Mouse (Mus musculus) ES-CJ7 (cell line): ENCODE measurements at regions not wholly inside any gene's neighbourhood (a gene's known extent, or its start where the extent isn't known, plus 50 kb on each side); places are given as distances from the start of the nearest gene placed in this dataset.
A peak's percentile ranks its signal among the peaks of the same experiment; 100 is the strongest.

Experiments
- DNase-seq: peaks from one replicate; pipeline ENCODE4 v3.0.0; 2011; ENCODE audit warnings: low read depth, low spot score

DNA sequence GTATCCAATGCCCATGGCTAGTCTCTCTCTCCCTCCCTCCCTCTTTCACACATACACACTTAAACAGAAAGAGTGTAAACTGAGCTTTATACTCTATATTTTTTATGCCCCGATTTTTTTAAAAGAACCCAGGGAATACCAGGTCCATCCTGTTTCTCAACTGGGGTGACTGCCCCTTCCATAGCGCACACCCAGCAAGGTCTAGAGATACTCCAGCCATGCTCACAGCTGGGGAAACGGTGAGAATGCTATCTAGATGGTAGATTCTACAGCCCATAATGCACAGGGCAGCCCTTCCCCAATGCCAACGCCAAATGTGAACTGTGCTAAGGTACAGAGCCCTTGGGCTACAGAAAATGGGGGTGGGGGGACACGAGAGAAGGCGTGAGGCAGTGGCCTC lies 51.2 kb upstream of the Tln2 start:
- no peak for DNase-seq

DNA sequence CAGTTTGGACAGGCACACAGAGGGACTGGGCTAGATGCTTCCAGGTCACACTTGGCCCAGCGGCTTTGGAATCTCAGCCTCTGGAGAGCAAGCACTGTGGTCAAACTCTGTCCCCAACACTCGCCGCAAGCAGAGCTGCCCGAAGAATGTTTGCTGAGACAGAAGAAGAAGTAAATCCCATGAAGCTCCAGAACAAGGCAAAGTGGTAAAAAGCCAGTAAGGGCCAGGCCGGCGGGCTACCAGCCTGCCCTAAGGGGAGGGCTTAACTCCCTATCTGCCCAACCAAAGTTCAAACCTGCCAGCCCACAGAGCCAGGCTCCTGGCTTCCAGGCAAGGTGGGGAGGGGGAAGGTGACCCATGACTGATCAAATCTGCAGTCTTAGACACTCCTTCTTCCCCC lies 52.2 kb upstream of the Tln2 start:
- no peak for DNase-seq

DNA sequence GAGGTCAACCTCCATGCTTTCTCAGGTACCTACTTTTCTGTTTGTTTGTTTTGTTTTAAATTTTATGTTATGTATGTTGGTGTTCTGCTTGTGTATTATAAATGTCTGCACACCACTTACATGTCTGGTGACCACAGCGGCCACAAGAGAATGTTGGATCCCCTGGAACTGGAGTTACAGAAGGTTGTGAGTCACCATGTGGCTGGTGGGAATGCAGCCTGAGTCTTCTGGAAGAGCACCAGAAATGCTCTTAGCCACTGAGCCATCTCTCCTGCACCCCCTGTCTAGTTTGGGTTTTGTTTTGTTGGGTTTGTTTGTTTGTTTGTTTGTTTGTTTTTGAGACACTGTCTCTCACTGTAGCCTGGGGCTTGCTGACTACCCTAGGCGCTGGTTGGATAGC lies 52.6 kb upstream of the Tln2 start:
- DNase-seq: no peak

DNA sequence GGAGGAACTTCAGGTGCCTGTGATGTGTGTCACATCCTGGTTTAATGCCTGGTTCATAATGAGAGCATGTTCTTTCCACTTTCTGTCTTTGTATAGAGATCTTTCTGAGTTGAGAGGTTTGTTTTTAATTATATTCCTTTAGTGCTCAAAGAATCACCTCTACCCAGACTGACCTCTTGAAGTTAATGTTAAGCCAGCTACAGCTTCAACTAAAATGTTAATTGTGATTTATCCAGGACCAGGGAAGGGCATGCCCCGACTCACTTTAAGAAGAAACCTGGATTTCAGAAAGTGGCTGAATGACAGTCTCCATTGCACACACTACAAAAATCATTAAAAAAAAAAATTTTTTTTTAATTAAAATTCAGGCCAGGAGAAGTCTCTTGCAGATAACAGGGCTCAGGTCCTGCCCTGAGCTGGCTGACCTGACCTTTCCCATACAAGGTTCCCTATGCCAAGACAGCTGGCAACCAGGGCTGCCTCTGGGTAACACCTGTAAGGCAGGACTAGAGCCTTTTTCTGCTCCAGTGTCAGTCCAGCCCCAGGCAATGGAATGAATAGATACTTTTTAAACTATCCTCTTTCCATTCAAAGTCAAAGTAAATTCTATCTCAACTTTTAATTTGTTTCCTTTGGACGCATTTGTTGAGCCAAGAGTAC lies 54.7 kb upstream of the Tln2 start:
- no peak for DNase-seq

DNA sequence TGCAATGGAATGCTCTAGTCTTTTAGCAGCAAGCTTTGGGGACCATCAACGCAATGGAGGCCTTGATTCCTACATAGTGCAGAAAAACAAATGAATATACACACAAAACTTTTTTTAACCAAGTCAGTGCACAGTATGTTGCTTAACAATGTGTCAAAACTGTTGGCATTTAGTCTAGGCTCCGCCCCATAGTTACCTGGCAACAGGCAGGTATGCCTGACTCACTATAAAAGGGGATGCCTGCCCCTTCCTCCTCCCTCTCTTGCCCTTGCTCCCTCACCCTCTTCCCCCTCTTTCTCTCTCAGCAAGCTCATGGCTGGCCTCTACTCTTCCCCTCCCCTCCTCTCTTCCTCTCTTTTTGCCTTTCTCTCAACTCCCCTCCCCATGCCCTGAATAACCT lies 56.7 kb upstream of the Tln2 start:
- DNase-seq: no peak

DNA sequence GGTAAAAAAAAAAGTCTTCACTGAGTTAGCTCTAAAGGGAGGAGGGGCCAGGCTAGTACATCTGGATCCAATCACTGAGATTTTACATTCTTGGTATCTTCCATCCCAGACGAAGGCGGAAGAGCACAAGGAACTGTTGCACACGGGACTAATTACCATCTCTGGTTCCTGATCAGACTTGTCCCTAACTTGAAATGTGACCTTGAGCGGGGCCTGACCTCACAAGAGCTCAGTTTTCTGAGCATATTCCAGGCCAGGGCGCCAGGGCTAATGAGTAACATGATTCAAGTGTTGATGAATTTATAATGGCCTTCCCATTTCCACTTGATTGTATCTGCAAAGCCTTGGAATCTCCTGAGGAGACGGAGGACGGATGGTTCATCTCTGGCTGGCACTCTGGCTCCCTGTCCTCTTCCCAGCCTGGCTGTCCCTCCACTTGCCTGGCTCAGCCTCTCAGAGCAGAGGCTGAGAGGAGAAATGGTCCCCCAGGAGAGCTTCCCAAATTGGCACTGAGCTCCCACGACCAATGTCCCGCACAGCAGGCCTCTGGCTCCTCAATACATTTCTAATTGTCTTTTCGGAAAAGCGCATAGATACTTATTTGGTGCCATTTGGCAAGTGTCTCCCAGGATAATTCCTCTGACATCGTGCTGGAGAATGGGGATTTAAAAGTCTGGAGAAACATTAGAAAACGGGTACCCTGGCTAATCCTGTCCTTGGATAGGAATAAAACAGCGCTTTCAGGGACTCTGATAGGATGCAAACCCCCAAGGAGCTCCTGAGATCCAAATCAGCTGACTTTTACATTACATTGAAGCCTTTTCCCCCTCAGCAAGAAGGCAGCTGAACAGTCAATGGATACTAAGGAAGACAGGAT lies 58.1 kb upstream of the Tln2 start:
- DNase-seq: peak; percentile 68

DNA sequence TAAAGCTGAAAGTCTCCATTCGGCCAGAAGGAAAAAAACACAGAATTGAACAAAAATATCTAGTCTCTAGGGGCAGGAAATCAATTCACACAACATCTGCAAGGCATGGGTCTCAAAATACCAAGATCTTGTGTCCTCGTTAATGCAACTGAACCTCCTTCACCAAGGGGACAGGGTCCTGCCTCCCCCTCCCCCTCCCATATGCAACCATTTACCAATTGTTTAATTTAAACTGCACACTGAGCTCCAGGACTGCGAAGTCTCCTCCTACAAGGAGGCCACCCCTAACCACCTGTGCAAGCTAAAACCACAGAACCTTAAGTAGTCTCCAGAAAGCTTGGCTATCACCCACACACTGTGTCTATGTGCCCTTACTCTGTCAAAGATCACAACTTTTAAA lies 61.4 kb upstream of the Tln2 start:
- DNase-seq: no peak

DNA sequence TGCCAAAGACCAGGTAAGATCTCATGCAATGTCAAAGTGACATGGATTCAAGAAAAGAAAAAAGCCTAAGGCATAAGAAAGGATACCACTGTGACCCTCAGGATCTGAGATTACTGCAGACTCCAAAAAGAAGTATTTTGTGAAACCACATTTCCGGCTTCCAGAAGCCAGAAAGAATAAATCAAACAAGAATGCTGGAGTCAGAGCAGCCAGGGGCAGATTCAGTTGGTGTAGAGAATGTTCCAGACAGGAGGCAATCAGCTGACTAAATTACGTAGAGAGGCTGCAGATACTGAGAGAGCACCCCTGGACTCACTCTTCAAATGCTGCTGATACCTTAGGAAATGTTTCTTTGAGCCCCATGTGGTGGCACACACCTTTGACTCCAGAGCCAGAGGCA lies 67.7 kb upstream of the Tln2 start:
- no peak for DNase-seq

DNA sequence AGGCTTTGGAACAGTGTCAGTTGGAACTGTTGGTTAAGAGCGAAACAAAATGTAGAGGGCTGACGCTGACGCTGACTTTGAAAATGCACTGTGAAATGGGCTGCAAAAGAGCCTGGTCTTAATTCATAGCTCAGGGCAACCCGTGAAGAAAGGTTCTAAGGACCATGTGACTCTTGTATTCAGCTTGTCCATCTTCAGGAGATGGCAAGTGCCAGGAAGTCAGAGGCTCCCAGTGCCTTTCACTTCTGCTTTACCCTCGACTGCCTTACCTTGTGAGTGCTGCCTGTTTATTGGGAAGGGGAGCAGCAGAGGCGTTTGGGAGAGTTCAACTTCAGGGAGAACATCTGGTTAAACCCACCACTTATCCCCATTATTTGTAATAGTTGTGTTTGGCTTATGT lies 70.1 kb upstream of the Tln2 start:
- no peak for DNase-seq

DNA sequence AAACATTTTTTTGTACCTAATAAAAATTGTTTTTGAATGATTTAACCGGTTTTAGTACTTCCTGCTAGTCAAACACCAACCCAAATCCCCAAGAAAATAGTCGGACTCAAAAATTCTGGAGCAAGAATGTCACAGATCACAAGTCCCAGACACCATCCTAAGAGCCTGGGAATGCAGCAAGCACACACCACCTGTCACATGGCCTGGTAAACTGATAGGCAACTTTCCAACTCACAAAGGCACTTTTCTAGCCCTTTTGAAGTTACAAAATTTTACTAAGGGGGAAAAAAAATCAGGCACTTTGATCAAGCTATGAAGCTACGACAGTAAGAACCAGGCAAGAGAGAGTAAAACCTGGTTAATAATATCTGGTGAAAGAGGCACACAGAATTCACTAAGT lies 70.7 kb upstream of the Tln2 start:
- DNase-seq: no peak

DNA sequence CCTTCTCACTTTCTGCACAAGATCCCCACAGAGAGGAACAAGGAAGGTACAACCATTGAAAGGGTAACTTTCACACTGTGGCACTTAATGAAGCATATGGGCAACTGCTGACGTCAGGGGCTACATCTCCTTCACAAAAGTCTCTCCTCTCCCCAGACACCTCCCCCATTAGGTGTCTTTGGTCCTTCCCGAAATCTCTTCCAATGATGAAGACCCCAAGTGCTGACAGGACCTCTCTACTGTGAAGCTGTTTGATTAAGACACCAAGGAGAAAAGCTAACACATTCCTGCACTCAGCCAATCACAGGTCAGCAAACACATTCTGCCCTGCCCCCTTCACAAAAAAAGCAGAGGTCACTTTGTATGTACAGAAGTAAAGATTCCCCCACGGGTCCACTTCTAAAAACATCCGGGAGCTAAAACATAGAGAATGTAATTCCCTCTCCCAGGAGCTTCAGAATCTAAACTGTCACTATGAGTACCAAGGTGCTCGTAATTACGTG lies 72.3 kb upstream of the Tln2 start:
- no peak for DNase-seq

DNA sequence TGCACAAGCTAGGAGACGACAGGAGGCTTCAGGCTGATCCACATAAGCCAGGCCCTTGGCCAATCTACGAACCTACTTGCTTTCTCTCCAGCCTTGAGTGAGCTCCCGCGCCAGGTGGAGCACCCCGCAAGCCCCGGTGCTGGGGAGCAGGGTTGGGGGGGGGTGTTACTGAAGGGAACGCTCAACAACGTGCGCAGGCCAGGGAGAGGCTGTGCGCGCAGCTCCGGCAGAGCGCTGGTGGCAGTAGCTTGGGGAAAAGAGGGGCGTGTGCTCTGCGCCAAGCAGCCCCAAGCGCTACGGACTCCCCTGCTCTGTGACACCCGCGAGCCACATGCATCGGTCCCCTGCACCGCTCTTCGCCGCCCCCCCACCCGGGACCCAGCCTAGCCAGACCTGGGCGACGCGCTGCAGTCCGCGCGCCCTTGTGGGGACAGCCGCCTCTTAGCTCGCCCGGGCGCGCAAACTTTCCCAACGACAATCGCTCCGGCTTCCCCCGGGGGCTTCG lies 73.1 kb upstream of the Tln2 start:
- peak; percentile 29 for DNase-seq

DNA sequence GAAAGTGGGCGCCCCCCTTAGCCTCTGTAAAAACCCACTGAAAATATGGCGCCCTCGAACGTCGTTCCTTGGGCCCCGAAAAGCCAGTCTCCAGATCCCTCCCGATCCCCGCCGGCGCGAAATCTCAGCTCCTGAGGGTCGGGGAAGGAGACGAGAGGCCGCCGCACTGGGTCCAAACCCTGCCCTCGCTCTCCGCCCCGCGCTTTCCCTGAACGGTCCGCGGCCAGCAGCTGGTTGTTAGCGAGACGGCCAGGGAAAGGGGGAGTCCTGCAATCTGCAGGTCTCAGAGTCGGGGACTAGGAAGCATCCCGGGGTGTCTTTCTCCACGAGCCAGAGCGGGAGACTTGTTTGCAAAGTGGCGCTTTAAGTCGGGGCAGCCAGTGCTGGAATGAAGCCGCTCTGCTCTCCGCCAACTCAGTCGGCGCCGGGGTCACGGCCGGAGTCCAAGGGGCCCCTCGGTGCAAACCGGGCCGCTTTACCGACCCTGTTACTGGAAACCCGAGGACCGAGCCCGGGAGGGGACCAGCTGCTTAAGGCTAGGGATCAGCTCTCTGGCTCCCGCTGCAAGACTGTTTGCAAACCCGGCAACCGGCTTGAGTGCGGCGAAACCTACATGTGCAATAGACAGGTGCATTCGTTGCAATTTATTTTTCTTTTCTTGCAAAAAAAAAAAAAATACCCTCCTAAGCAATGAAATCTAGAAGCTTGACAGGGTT lies 73.7 kb upstream of the Tln2 start:
- no peak for DNase-seq

DNA sequence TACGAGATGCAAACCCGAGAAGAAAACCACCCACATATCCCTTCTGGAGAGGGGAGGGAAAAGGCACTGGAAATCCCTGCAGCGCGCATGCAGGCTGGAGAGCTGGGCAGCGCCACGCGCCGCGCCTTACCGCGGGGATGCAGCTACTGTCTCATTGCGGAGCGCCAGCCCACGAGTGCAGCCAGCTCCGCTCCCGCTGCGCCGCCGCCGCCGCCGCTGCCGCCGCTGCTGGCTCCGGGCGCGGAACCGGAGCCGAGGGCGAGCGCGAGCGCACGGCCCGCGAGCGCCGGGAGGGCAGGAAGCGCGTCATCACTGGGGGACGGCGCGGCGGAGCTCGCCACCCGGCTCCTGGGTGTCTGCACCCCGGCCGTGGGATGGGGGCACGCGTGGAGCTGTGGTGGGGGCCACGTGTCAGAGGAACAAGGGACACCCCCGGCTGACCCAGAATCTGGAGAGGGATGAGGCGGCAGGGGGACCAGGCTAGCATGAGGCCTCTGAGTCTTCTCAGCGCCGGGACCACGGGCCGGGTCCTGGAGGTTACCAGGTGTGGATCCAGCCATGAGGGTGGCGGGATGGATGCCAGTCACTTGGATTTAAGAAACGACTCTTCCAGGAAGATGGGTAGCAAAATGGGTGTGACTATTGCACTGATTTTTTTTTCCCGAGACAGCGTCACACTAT lies 74.4 kb upstream of the Tln2 start:
- peak; percentile 59 for DNase-seq

DNA sequence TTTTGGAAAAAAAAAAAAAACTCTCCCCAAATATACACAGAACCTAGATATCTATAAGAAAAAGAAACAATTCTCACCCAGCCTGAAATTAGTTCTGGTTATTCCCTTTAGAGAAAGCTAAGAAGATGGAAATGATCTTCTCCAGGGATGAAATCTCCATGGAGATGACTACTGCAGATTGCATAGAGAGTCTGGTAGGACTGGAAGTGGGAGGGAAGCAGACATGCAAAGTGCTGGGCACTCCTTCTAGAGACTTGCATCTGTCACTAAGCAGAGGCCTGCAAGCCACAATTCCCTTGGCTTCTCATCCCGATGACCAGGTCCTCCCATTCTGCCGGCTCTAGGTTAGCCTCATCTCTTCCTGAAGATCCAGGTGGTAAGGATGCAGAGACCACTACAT lies 87.3 kb upstream of the Tln2 start:
- no peak for DNase-seq

DNA sequence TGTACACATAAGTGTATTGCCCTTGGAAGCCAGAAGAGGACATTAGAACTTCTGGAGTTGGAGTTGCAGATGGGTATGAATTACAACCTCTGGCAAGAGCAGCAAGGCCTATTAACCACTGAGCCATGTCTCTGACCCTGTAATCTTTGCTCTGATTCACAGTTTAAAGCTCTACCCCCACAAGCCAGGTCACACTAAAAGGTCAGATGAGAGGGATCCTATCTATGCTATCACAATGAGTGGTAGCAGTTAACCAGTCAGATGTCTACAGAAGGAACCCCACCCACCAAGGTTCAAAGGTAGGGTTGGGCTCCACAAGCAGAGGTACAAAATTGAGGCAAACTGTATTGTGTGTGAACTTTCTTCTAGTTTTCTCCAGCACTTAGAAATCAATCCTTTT lies 94.5 kb upstream of the C2cd4b start:
- DNase-seq: no peak

DNA sequence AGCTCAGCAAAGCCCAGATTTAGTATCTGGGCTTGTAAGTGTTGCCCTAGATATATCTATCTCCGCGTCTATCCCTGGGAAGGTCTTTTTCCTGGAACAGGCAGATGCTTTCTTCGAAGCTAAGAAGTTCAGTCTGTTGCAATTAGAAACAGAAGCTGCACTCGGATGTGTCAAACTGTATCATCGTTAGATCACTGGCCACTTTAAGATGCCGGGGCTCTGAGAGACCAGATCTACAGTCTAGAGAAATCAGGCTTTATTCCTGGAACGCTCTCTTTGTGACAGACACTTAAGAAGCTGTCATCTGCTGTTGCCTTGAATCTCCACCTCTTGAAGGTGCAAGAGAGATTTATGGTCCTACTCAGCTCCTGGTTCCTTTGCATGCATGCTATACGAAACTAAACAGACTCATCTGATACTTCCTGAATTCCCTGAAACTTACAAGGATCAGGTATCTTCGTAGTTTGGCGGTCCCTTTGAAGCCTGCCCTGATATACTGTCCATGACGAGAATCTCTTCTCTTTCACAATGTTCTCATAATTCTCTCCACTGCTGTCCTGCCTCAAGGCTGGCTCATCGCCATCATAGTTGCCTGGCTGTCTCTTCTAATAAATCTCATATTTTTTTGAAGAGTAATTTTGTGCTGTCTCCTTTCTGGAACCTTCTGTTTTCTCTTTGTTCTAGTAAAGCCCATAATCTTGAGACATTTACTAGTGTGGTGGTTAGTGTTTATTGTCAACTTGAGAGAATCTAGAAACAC lies 88.8 kb upstream of the C2cd4b start:
- no peak for DNase-seq

DNA sequence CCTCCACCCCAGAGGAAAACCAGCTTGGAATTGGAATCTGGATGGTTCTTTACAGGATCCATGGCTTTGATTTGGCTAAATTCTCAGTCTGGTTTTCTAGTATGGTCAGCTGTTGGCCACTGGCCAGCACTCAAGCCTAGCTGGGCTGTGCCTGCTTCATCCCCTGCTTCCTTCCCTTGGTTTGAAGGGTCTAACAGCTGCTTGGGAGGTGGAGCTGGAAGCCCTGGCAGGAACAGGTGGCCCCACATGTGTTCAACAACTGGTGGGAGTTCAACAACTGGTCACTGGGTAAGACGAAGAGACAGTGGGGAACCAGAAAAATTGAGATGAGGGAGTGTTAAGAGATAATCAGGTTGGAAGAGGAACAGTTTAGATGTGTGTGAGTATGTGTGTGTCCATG lies 82.3 kb upstream of the C2cd4b start:
- no peak for DNase-seq

DNA sequence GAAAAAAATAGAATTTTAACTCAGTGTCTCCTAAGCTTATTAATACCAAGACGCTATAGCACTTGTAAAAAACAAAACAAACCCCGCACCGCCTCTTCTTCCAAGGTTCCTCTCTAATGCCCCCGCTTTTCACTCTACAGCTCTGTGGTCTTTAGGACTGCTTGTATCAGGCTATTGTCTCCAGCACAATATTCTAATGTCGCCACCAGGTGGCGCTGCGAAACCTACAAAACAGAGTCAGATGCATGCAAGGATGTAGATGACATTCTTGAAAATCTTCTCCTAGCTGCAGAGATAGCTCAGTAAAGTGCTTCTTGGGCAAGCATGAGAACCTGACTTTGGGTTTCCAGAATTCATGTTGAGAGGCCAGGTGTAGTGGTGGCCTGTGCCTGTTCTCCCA lies 75.9 kb upstream of the C2cd4b start:
- DNase-seq: peak; percentile 83

DNA sequence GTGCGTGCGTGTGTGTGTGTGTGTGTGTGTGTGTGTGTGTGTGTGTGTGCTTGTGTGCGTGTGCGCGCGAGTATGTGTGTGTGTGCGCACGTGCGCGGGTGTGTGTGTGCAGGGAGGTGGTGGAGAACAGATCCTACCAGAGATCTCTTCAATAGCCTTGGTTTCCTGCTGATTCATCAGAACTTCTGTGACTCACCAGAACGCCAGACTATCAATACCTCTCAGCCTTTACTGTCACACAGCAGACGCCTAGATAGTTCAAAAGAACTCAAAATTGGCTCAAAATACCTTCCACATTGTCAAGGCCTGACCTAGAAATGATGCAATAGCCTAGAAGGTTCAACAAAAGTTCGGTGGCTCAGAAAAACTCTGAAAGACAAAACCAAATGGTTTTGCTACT lies 66.8 kb upstream of the C2cd4b start:
- no peak for DNase-seq

DNA sequence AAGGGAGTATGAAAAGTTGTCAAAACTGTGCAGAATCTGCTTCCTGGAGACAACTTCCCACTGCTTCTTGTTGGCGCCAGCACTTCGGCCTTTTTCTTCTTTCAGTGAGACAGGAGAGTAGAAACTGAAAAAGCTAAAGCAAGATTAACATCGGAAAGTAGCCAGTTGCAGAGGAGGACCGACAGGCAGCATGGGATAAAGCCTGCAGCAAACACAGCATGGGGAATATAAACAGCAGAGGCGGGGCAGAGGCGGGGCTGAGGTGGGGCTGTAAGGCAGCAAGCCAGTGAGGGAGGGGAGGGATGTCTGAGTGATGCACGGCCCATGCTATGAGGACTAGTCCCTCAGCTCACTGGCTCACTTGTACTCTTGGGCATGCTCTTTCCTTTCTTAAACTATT lies 65.5 kb upstream of the C2cd4b start:
- DNase-seq: no peak
